Comparison of ENCODE assay signal across 25 mouse cellular contexts in the genomic region with DNA sequence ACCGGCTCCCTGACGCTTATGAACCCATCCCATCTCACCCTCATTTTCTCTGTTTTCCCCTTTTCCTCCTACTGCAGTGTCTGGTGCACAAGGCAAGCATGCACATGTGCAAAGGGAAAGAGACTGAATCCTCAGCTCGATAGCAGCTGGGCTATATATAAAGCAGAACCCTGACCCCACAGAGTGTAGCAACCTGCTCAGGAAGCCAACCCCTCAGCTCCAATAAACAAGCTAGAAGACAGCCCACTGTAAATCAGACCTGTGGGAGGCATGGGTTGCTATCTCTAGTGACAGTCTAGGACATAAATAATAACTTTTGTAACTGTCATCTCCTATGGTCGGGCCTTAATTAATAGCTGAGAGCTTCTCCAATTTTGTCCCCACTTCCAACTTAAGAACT.
A peak's percentile ranks its signal among the peaks of the same experiment; 100 is the strongest.
DNase-seq lines count a peak whose midpoint lies in the region; ATAC-seq and TF ChIP-seq lines count a peak whose summit lies in the region.
"Had no signal": no experiment of that assay in that cellular context is flagged by ENCODE, and none has a peak within 500 bp of the region (broad histone marks: within the 10 kb centered on the region; RNA-seq: fewer than 3 reads in every experiment).

No protein-coding gene starts in this region.

- no peaks in the 10 kb centered on the region for H3K27me3 ChIP-seq in kidney, embryonic 14.5 days (ENCODE audit: control insufficient read depth, insufficient read depth, low read length)
- no peaks in the 10 kb centered on the region for H3K27me3 ChIP-seq in kidney, embryonic 16.5 days (ENCODE audit: insufficient read depth, low read length)
- H3K27me3 ChIP-seq in stomach, embryonic 14.5 days (ENCODE audit: control insufficient read depth, insufficient read depth, low read length): no peaks in the 10 kb centered on the region
- no peaks in the 10 kb centered on the region for H3K27me3 ChIP-seq in stomach, postnatal 0 days (ENCODE audit: control insufficient read depth, insufficient read depth, low read length)
- H3K27me3 ChIP-seq: CH12.LX; embryonic facial prominence, embryonic 12.5 days; forebrain, embryonic 13.5 days had no signal

- intact Hi-C loops in heart, postnatal 10 days (cut with DNase I): no loop called here

- H3K9ac ChIP-seq in kidney, embryonic 14.5 days (ENCODE audit: low read depth, low read length): no peak overlapping the region
- no peak overlapping the region for H3K9ac ChIP-seq in kidney, embryonic 16.5 days (replicated peaks; ENCODE audit: low read length)
- no peak overlapping the region for H3K9ac ChIP-seq in stomach, embryonic 14.5 days (replicated peaks; ENCODE audit: low read depth, low read length)
- H3K9ac ChIP-seq in stomach, postnatal 0 days (ENCODE audit: low read length): no peak overlapping the region
- H3K9ac ChIP-seq: embryonic facial prominence, embryonic 12.5 days; forebrain, embryonic 13.5 days had no signal

- H3K4me3 ChIP-seq in kidney, embryonic 14.5 days (ENCODE audit: low read length): no peak overlapping the region
- no peak overlapping the region for H3K4me3 ChIP-seq in kidney, embryonic 16.5 days (ENCODE audit: low read length)
- H3K4me3 ChIP-seq in stomach, embryonic 14.5 days (ENCODE audit: low read depth, low read length): no peak overlapping the region
- no peak overlapping the region for H3K4me3 ChIP-seq in stomach, postnatal 0 days (ENCODE audit: low read depth, low read length)
- H3K4me3 ChIP-seq: embryonic facial prominence, embryonic 10.5 days; embryonic facial prominence, embryonic 12.5 days; forebrain, embryonic 13.5 days had no signal

- no peaks in the 10 kb centered on the region for H3K9me3 ChIP-seq in kidney, embryonic 14.5 days (ENCODE audit: control insufficient read depth, low read length)
- no peaks in the 10 kb centered on the region for H3K9me3 ChIP-seq in kidney, embryonic 16.5 days (ENCODE audit: low read length)
- no peaks in the 10 kb centered on the region for H3K9me3 ChIP-seq in stomach, embryonic 14.5 days (ENCODE audit: control insufficient read depth, low read depth, low read length)
- H3K9me3 ChIP-seq in stomach, postnatal 0 days (ENCODE audit: control insufficient read depth, low read length): no peaks in the 10 kb centered on the region
- H3K9me3 ChIP-seq: embryonic facial prominence, embryonic 10.5 days; embryonic facial prominence, embryonic 12.5 days; G1E had no signal

- peak; percentile 39 for DNase-seq in heart, adult 11 months
- DNase-seq in heart, postnatal 10 days: no peak
- DNase-seq in kidney, postnatal 4 days: no peak
- no peak for DNase-seq in kidney, postnatal 25 days
- DNase-seq in stomach, postnatal 0 days (ENCODE audit: low spot score): no peak
- DNase-seq: adrenal gland, adult 8-10 months; adrenal gland, postnatal 14 days; adrenal gland, postnatal 36 days; B cell, adult 2 months; cerebellum, adult 11-12 months; cerebellum, adult 2 months; cerebellum, adult 9-10 months; cerebellum, postnatal 10 days; cerebellum, postnatal 25 days had no signal

- no peak for TF ChIP-seq EP300 in stomach, postnatal 0 days (optimal IDR thresholded peaks at IDR 0.05)

- WGBS in kidney, embryonic 14.5 days: 32% methylated on average over 4 of the region's 4 CpGs
- 29% methylated on average over 4 of the region's 4 CpGs for WGBS in kidney, embryonic 16.5 days
- WGBS in stomach, embryonic 14.5 days: 44% methylated on average over 4 of the region's 4 CpGs
- WGBS in stomach, postnatal 0 days: 60% methylated on average over 4 of the region's 4 CpGs

- H3K4me2 ChIP-seq in kidney, embryonic 14.5 days (replicated peaks; ENCODE audit: low read depth, low read length): no peak overlapping the region
- H3K4me2 ChIP-seq in kidney, embryonic 16.5 days (replicated peaks; ENCODE audit: low read depth, low read length): no peak overlapping the region
- no peak overlapping the region for H3K4me2 ChIP-seq in stomach, embryonic 14.5 days (replicated peaks; ENCODE audit: low read depth, low read length)
- no peak overlapping the region for H3K4me2 ChIP-seq in stomach, postnatal 0 days (replicated peaks; ENCODE audit: low read depth)
- H3K4me2 ChIP-seq: embryonic facial prominence, embryonic 12.5 days; forebrain, embryonic 13.5 days had no signal

- peak; percentile 86 for ATAC-seq in kidney, embryonic 14.5 days (ENCODE audit: low FRiP score, low TSS enrichment)
- ATAC-seq in kidney, embryonic 16.5 days (ENCODE audit: low FRiP score, low TSS enrichment): peak; percentile 79; the same call in 1 of the 2 replicates
- no peak for ATAC-seq in stomach, embryonic 14.5 days (ENCODE audit: insufficient number of reproducible peaks, insufficient read depth, low FRiP score, low read depth)
- no peak for ATAC-seq in stomach, postnatal 0 days (ENCODE audit: low FRiP score, low TSS enrichment)
- ATAC-seq: activated CD4-positive, CD25-positive, alpha-beta regulatory T cell, adult 4 months; CD4-positive, CD25-positive, alpha-beta regulatory T cell, adult 4 months; forebrain, embryonic 13.5 days; Patski had no signal

- no peaks in the 10 kb centered on the region for H3K36me3 ChIP-seq in kidney, embryonic 14.5 days (ENCODE audit: control insufficient read depth, insufficient read depth, low read length)
- H3K36me3 ChIP-seq in kidney, embryonic 16.5 days (ENCODE audit: insufficient read depth, low read length): no peaks in the 10 kb centered on the region
- H3K36me3 ChIP-seq in stomach, embryonic 14.5 days (ENCODE audit: control insufficient read depth, insufficient read depth, low read length): no peaks in the 10 kb centered on the region
- no peaks in the 10 kb centered on the region for H3K36me3 ChIP-seq in stomach, postnatal 0 days (ENCODE audit: control insufficient read depth, insufficient read depth, low read length)
- H3K36me3 ChIP-seq: embryonic facial prominence, embryonic 10.5 days; embryonic facial prominence, embryonic 12.5 days; G1E had no signal

- no peak overlapping the region for H3K27ac ChIP-seq in kidney, embryonic 14.5 days (ENCODE audit: low read depth, low read length)
- no peak overlapping the region for H3K27ac ChIP-seq in kidney, embryonic 16.5 days (ENCODE audit: low read length)
- 0 out of 2 replicates have a peak overlapping the region, but pooled peaks have one; percentile 10 for H3K27ac ChIP-seq in stomach, embryonic 14.5 days (ENCODE audit: low read length)
- H3K27ac ChIP-seq in stomach, postnatal 0 days (replicated peaks): no peak overlapping the region
- H3K27ac ChIP-seq: embryonic facial prominence, embryonic 10.5 days; embryonic facial prominence, embryonic 12.5 days; forebrain, embryonic 13.5 days had no signal

- TF ChIP-seq CTCF in stomach, postnatal 0 days (IDR thresholded peaks at IDR 0.05; ENCODE audit: low read depth): no peak

- H3K4me1 ChIP-seq in kidney, embryonic 14.5 days (ENCODE audit: control insufficient read depth, insufficient read depth, low read length): 0 out of 2 replicates have a peak, but pooled peaks cover 6% of the 10 kb centered on the region
- H3K4me1 ChIP-seq in kidney, embryonic 16.5 days (ENCODE audit: insufficient read depth, low read length): peaks cover 11% of the 10 kb centered on the region; the same call in 1 of the 2 replicates
- H3K4me1 ChIP-seq in stomach, embryonic 14.5 days (ENCODE audit: control insufficient read depth, insufficient read depth, low read length): no peaks in the 10 kb centered on the region
- no peaks in the 10 kb centered on the region for H3K4me1 ChIP-seq in stomach, postnatal 0 days (replicated peaks; ENCODE audit: control insufficient read depth, insufficient read depth)
- H3K4me1 ChIP-seq: embryonic facial prominence, embryonic 12.5 days had no signal

Comparison
In these comparisons a context has a peak if more than half of its experiments do, and no peak if none do; other contexts are left out.
1. ATAC-seq: peak in kidney, embryonic 14.5 days (single experiment) and kidney, embryonic 16.5 days (single experiment); none in stomach, embryonic 14.5 days (single experiment) and stomach, postnatal 0 days (single experiment).